Mouse (Mus musculus) T-helper 1 cell (primary cell): ENCODE data around the gene Pex16.

Experiments used
- in situ Hi-C: fragments of 300-600 bp; cut with MboI, MseI; formaldehyde crosslinking; loops from one replicate; pipeline ENCODE4 v1.15.1; 2025; ENCODE audit warnings: high pct_unique_total_duplicates

Pex16 gene

DNA sequence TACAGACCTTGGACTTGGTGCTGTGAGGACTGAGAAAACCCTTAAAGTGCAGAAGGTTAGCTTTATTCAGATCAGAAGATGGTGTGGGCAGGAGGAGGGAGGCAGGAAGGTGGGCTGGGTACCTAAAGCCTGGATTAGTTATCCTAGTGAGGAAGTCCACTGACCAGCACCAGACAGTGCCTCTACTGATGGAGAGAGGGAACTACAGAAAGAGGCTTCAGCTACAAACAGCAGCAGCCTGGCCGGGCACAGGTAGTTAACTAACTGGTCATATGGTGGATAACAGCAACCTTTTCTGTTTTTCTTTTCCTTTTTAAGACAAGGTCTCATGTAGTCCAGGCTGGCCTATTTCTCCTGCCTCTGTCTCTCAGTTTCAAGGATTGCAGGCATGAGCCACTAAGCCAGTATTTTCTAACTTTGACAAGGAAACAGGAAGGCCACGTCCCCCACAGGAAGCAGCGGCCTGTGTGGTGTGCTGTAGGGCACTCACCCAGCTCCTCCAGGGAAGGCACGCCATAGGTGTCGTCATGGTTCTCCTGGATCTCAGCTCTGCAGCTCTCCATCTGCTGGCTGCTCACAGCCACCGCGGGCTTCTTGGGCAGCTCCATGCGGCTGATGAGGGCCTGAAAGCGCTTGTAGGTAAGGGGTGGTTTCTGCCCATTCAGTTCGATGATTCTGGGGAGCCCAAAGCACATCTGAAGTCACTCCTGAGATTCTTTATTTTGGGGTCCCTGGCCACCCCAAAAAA, 48.1 kb downstream of the Pex16 start:
- in situ Hi-C loops = no loop called here

GRCm38 (mm10) chr2:92423156-92423555, 48.7 kb downstream of the Pex16 start:
- in situ Hi-C loops = no loop called here

- in situ Hi-C loops = no loop called here
Measured at GRCm38 (mm10) chr2:92423702-92424461, 49.4 kb downstream of the Pex16 start.

DNA sequence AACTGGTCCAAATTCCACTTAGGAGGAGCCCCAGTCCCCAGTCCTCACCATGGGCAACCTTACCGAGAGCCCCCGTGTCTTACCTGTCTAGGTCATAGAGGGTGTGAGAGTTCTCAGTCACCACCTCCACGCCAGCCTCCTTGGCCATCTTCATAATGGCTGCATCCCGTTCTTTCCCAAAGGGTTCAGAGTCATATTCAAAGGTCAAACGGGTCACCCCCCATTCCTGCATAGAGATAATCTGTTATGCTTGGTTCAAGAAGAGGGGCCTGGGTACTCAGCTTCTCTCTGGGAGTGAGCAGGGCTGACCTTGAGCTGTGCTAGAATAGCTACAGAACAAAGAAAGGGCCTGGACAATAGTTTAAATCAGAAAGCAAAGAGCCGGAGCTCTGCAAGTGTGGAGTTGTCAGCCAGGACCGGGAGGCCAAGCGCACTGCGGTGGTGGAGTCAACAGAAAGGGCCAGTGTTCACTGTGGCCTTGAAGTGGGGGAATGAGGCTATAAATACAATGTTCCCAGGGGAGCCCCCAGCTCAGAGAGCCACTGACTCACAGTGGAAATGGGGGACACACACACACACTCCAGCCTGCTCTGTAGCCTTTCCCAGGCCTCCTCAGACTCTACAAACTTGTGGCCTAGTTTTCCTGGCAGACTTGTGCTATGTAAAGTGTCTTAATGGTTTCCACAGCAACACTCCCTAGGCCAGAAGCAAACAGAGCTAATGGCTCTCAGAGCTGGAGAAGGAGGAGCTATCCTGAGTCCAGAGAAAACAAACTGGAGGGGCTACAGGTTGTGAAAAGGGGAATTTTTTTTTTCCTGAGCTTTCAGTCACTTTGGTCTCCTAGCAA, 50.2 kb downstream of the Pex16 start:
- in situ Hi-C loops = no loop called here

DNA sequence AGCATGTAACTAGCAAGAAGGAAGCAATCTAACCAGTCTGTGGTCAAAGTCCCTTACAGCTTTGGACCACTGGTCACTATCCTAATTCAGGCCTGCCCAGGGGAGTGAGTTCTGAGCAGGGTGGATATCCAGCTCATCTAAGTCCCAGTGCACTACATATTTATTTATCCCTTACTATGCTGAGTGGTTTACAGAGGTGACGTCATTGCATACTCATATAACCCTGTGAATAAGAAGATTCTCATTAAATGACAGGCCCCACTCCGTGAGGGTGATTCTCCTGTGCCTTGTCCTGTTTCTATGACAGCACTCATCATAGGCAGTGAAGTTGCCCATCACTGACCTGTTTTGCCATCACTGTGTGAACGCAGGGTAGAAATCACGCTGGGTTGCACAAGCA, 50.9 kb downstream of the Pex16 start:
- in situ Hi-C loops = no loop called here

GRCm38 (mm10) chr2:92426426-92426825, 52.0 kb downstream of the Pex16 start:
- in situ Hi-C loops = no loop called here

GRCm38 (mm10) chr2:92427882-92428281, 53.4 kb downstream of the Pex16 start:
- in situ Hi-C loops = no loop called here

GRCm38 (mm10) chr2:92430089-92430488, 55.6 kb downstream of the Pex16 start:
- in situ Hi-C loops = loop anchor here (10.0 kb wide), 1 partner anchor 715 kb away; the partner anchor contains the start of genes Atg13 and Harbi1
